Mouse (Mus musculus) heart, adult 2 months (tissue): ENCODE data around the gene Aox2. TPM values are rescaled to one million over a fixed set of nuclear protein-coding genes. Genes with fewer than 3 reads are reported as not detected.
A peak's percentile ranks its signal among the peaks of the same experiment; 100 is the strongest.

Source experiments
- DNase-seq, 2 experiments: peaks; one replicate each; pipeline ENCODE4 v3.0.0; 2021
- H3K27ac ChIP-seq: fragments of 200-600 bp; 2 replicates; pipeline ENCODE4 v1.8.1; 2022
- H3K27me3 ChIP-seq: fragments of 200-500 bp; 2 replicates; pipeline ENCODE4 v1.6.1; 2012; ENCODE audit warnings: mild to moderate bottlenecking, low read length, inconsistent platforms, mixed read lengths; ENCODE audit not compliant: control insufficient read depth, insufficient read depth
- H3K36me3 ChIP-seq: fragments of 200-500 bp; 2 replicates; pipeline ENCODE4 v1.6.1; 2012; ENCODE audit warnings: low read length, inconsistent platforms; ENCODE audit not compliant: control insufficient read depth, insufficient read depth
- H3K4me1 ChIP-seq: fragments of 200-500 bp; 2 replicates; pipeline ENCODE4 v1.6.1; 2011; ENCODE audit warnings: low read length; ENCODE audit not compliant: control insufficient read depth, insufficient read depth
- H3K4me3 ChIP-seq: fragments of 200-600 bp; 2 replicates; pipeline ENCODE4 v1.8.1; 2022
- H3K79me2 ChIP-seq: fragments of 200-500 bp; replicated peaks from 2 replicates; pipeline ENCODE4 v1.6.1; 2012; ENCODE audit warnings: mild to moderate bottlenecking, inconsistent platforms, low read length, moderate library complexity, mixed read lengths; ENCODE audit not compliant: control insufficient read depth, insufficient read depth
- H3K9ac ChIP-seq: fragments of 200-500 bp; 2 replicates; pipeline ENCODE4 v1.6.1; 2012; ENCODE audit warnings: low read depth, mild to moderate bottlenecking, control low read depth, inconsistent platforms, low read length, mixed read lengths
- CTCF ChIP-seq: fragments of 200-600 bp; IDR thresholded peaks from 2 replicates; pipeline ENCODE4 v1.8.1; 2022; ENCODE audit warnings: antibody characterized with exemption, mild to moderate bottlenecking, moderate library complexity
- EP300 ChIP-seq: fragments of 200-500 bp; IDR thresholded peaks from 2 replicates; pipeline ENCODE4 v1.6.1; 2011; ENCODE audit warnings: low read depth, low read length, control low read depth; ENCODE audit not compliant: insufficient read depth
- POLR2A ChIP-seq: fragments of 200-500 bp; IDR thresholded peaks from 2 replicates; pipeline ENCODE4 v1.6.1; 2011; ENCODE audit warnings: mild to moderate bottlenecking, low read depth, low read length, control low read depth; ENCODE audit not compliant: insufficient read depth
- WGBS: fragments of 180-500 bp; shearing (Covaris S2); methylation state at CpG from one replicate; pipeline ENCODE4 v1.1.7; 2018; 5-methylcytosine and 5-hydroxymethylcytosine counted together
- intact Hi-C: fragments of 180-260 bp; cut with DNase I; formaldehyde crosslinking; loops from one replicate; pipeline ENCODE4 v1.15.1; 2025
- polyA plus RNA-seq: library from polyadenylated mRNA; depleted of rRNA; stranded (reverse); fragments of >200 nt; gene quantifications from 2 replicates; pipeline ENCODE4 v1.2.3, GENCODE M21; 2012
- total RNA-seq, 2 experiments: library from RNA; stranded (reverse); gene quantifications; 2 replicates each; pipeline ENCODE4 v1.2.3; 2021

Aox2 gene
- total and polyA plus RNA-seq, 3 experiments, result not detected

GRCm38 (mm10) chr1:58375574-58376147 is 97.5 kb downstream of the Aox2 start:
- intact Hi-C loops, result no loop called here
- Histone ChIP-seq H3K4me1 (no peaks in the 10 kb centered on the region), H3K27me3 (no peaks in the 10 kb centered on the region), H3K9ac (no peak overlapping the region), H3K4me3 (no peak overlapping the region), H3K27ac (no peak overlapping the region), H3K79me2 (no peaks in the 10 kb centered on the region), H3K36me3 (no peaks in the 10 kb centered on the region)
- WGBS, result 60% methylated on average over 3 of the region's 3 CpGs
- no peak for DNase-seq
- TF ChIP-seq EP300 (no peak), CTCF (no peak), POLR2A (no peak)

- Histone ChIP-seq H3K79me2 (no peaks in the 10 kb centered on the region), H3K4me3 (no peak overlapping the region), H3K27me3 (no peaks in the 10 kb centered on the region), H3K9ac (no peak overlapping the region), H3K27ac (no peak overlapping the region), H3K36me3 (no peaks in the 10 kb centered on the region), H3K4me1 (no peaks in the 10 kb centered on the region)
- no peak for DNase-seq
- intact Hi-C loops, result no loop called here
- TF ChIP-seq EP300 (no peak), CTCF (no peak), POLR2A (no peak)
- WGBS, result 69% methylated on average over 5 of the region's 5 CpGs
These were observed 104.6 kb downstream of the Aox2 start for GRCm38 (mm10) chr1:58382586-58383281.

- TF ChIP-seq CTCF (no peak), EP300 (no peak), POLR2A (no peak)
- peak overlapping the region; percentile 99 for H3K27ac ChIP-seq
- intact Hi-C loops, result no loop called here
- no peak for DNase-seq
- H3K9ac ChIP-seq, result peak overlapping the region; percentile 95
- H3K4me1 ChIP-seq, result peaks cover 4% of the 10 kb centered on the region
- no peaks in the 10 kb centered on the region for H3K27me3 ChIP-seq
- H3K79me2 ChIP-seq, result no peaks in the 10 kb centered on the region
- 42% methylated on average over 19 of the region's 19 CpGs for WGBS
- peak overlapping the region; percentile 98 for H3K4me3 ChIP-seq
- H3K36me3 ChIP-seq, result peaks cover 20% of the 10 kb centered on the region
These were observed 113.5 kb downstream of the Aox2 start for GRCm38 (mm10) chr1:58391421-58392267.

GRCm38 (mm10) chr1:58392268-58392651 is 114.1 kb downstream of the Aox2 start:
- intact Hi-C loops, result no loop called here
- Histone ChIP-seq H3K36me3 (peaks cover 24% of the 10 kb centered on the region), H3K79me2 (no peaks in the 10 kb centered on the region), H3K27me3 (no peaks in the 10 kb centered on the region), H3K9ac (peak overlapping the region; percentile 95), H3K4me3 (peak overlapping the region; percentile 98), H3K4me1 (peaks cover 4% of the 10 kb centered on the region), H3K27ac (peak overlapping the region; percentile 99)
- no peak for TF ChIP-seq CTCF
- no peak for TF ChIP-seq EP300
- no peak for TF ChIP-seq POLR2A
- under 1% methylated on average over 16 of the region's 16 CpGs for WGBS
- DNase-seq, result no peak

GRCm38 (mm10) chr1:58392652-58393283 is 114.6 kb downstream of the Aox2 start, which contains the start of gene Bzw1:
Gene Bzw1, plus strand, starts transcription at chr1:58392898.
- DNase-seq, result peak; percentile 95
- peak within 1 kb of the TSS; percentile 95 for H3K9ac ChIP-seq
- H3K27me3 ChIP-seq, result no peaks in the 10 kb centered on the region
- WGBS, result under 1% methylated on average over 55 of the region's 61 CpGs
- TF ChIP-seq CTCF, result no peak; the same call in 1 of the 2 replicates
- TF ChIP-seq POLR2A, result peak; percentile 79
- no peak for TF ChIP-seq EP300
- peaks cover 4% of the 10 kb centered on the region for H3K4me1 ChIP-seq
- H3K27ac ChIP-seq, result peak within 1 kb of the TSS; percentile 99
- intact Hi-C loops, result loop anchor here (1.0 kb wide), 2 partner anchors 32 to 53 kb away; partner anchors contain the start of genes Clk1, Nif3l1 and Ppil3
- peaks cover 1% of the 10 kb centered on the region; the same call in 1 of the 2 replicates for H3K79me2 ChIP-seq
- peak within 1 kb of the TSS; percentile 98 for H3K4me3 ChIP-seq
- peaks cover 26% of the 10 kb centered on the region for H3K36me3 ChIP-seq
